Mouse (Mus musculus) CD4-positive, CD25-positive, alpha-beta regulatory T cell, adult 4 months (primary cell): ENCODE measurements around the gene Haus3. TPM values are rescaled to one million over a fixed set of nuclear protein-coding genes. Genes with fewer than 3 reads are reported as not detected.

Experiments used
- ATAC-seq: one replicate; pipeline ENCODE4 v1.8.0; 2017
- polyA plus RNA-seq, 2 experiments: library from polyadenylated mRNA; unstranded; fragments of 100-300 nt; shearing (Covaris generic); gene quantifications; one replicate each; pipeline ENCODE4 v1.2.1; 2017

Haus3 gene
- polyA plus RNA-seq, 2 experiments from 2014 or later: 80.1 to 90.0 TPM

DNA sequence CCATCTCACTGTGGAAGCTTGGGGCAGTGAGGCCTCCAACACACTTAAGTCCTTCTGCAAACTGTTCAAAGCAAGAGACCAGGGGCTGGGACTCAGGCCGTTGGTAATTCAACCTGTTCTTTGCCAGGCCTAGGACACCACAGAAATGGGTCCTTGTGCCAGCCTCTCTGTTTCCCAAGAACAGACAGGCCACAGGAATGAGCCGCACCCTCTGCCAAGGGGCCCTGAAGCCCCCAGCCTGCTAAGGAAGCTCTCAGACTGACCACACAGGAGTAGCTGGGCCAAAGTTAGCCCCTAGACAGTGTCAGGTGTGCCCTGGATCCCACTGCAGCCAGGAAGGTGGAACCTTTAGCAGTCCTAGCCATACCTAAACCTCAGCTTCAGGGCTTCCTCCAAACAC, 17.1 kb upstream of the Haus3 start:
- no peak for ATAC-seq

DNA sequence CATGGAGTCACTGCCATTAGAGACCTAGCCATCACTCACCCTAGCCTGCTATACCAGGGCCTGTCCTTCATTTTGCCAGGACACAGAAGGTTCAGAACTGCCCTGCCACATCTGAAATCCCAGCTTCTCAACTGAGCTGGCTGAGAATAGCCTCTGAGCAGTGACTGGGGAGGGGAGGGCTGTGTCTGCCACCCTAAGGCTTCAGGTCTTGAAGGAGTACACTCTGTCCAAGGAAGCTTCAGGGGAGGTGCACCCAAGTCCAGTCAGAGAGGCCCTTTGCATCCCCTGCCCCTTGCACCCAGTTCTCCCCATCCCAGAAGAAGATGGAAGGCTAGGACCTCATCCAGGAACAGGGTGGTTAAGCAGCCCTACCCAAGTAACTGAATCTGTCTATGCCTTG, 16.5 kb upstream of the Haus3 start:
- no peak for ATAC-seq

DNA sequence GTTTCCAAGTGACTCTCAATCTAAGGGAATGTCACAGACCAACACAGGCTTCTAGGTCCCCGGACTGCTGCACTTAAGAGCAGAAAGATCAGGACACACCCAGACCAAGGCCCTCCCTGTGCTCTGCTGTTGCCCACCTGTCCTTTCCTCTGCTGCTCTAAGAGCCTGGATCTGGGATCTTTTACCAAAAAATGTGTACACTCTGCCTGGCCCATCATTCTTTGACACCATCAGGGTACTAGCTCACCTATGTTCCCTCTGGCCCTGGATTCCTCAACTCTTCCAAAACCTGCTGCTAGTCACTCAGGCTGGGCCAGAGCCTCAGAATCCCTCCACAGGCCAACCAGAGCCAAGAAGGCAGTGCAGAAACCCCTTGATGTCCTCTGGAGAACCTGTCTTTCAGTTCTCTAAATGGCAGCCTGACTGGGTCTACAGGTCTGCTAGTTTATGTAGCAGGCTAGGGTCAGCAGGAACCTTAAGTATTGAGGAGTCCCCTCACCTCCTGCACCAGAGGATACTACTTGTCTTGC, 15.8 kb upstream of the Haus3 start:
- ATAC-seq: no peak

DNA sequence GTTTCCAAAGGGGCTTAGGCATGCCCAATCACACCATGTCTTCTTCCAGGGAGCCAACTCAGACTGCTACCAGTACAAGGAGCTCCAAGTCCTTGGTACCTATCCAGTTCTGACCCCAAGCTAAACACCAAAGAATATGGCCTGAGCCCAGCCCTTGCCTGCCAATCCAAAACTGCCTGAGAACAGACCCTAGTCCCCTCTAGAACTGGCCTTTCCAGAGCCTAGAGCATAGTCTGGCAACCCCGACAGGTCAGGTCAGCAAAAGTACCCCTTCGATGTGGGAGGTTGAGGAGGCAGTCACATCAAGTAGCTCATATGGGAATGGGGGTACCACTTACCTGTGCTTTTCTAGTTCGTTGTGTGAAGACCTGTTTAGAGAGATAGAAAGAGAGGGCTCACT, 14.6 kb upstream of the Haus3 start:
- no peak for ATAC-seq

DNA sequence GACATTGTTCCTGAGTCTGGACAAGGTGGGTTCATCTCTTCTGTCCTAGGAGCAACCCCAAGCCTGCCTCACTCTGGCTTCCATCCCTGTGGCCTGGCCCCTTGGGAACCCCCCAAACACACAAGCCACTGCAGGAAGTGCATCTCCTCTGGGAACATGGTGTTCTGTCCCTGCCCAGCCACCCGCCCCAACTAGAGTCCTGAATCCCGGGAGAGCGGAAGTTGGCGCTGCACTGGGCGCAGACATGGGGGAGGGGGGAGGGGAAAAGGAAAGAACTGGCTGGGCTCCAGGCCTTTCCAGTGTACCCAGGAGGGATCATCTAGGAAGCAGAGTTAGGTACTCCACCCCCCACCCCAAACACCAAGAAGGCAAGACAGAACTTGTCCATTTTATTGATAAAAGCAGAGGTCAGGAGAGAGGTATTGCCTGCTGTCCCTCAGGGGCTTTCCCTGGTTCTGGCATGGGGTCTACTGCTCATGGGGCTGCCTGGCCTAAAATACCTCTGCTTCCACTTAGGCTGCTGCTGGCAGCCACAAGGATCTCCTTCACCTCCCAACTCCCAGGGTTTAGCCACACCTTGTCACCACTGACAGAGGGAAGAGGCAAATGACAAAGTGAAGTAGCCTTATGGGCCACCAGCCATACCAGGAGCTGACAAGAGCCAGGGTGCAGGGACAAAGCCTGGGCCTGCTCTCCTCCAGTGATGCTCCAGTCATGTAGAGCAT, 14.0 kb upstream of the Haus3 start:
- no peak for ATAC-seq

DNA sequence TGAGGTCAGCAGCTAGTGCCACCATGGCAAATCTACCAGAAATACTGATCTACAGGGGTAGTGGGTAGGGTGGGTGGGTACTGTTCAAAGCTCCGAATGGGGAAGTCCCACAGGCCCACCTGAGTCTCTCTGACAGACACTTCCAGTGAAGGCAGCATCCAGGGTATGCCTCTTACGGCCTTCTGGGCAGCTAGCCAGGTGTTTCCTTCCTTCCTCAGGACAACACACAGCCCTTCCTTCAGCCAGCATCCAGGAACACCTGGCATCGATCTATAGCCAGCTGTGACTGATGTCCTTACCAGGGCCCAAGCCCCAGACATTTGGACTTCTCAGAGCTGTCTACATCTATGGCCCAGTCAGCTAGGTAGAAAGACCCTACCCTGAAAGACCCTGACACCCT, 13.2 kb upstream of the Haus3 start:
- ATAC-seq: no peak

DNA sequence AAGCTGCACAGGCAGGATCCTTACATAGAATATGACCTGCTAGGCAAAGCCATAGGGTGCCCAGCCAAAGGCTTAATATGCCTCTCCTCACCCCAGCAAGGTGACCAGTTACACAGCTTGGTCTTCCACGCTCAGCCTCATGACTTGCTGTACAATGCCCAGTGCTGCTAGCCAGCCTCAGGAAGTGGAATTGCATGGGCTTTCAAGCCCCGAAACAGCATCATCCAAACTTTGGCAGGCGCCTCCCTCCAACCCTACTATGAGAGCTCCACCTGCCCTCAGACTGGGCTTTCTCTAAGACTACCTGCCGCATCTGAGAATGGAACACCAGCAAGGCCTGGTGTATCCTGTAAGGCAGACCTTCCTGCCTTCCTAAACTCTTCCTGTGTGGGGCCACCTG, 8.5 kb upstream of the Haus3 start:
- ATAC-seq: no peak

DNA sequence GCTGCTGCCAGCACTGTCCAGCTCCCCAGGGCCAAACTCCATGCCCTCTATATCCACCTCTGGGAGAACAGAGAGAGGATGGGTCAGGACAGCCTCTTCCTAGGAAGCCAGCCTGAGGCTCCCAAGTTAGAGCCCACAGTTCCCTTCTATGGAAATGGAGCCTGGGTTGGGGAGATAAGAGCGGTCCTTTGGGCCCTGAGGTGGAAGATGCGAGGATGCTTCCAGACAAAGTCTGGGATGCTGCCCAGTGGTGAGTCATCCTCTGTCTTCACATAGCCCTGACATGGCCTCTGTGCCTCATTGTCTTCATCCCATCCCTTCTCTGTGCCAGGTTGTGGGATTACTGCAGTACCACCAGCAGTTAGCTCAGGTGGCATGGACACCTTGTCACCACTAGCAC, 7.8 kb upstream of the Haus3 start:
- no peak for ATAC-seq

DNA sequence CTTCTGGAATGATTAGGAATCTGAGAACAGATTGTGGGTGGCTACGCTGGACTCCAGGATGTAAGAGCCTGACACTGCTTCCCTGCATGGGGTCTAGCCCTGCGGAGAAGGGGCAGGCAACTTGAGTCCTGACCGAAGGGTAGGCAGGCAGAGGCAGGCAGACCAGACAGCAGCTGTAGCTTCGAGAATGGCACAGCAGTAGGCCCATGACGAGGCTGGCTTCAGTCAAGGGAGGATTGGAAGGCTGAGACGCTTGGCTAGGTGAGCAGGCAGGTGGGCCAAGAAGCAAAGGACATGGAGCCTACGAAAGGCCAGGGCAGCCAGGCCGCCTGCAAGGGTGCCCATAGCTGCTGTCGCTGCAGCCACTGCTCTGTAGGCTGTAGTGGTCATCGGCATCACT, 7.4 kb upstream of the Haus3 start:
- ATAC-seq: no peak

DNA sequence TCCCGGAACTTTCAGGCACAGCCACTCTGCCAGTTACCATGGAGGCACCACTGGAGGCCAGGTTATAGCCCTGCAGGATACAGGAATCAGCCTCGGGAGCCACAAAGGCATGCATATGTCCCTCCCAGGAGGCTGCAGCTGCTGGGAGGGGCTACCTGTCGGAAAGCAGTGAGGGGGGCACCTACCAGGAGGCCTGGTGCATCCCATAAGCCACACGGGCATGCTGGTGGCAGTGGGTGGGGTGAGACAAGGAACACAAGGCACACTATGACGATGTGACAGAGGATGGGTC, 6.0 kb upstream of the Haus3 start:
- ATAC-seq: no peak

DNA sequence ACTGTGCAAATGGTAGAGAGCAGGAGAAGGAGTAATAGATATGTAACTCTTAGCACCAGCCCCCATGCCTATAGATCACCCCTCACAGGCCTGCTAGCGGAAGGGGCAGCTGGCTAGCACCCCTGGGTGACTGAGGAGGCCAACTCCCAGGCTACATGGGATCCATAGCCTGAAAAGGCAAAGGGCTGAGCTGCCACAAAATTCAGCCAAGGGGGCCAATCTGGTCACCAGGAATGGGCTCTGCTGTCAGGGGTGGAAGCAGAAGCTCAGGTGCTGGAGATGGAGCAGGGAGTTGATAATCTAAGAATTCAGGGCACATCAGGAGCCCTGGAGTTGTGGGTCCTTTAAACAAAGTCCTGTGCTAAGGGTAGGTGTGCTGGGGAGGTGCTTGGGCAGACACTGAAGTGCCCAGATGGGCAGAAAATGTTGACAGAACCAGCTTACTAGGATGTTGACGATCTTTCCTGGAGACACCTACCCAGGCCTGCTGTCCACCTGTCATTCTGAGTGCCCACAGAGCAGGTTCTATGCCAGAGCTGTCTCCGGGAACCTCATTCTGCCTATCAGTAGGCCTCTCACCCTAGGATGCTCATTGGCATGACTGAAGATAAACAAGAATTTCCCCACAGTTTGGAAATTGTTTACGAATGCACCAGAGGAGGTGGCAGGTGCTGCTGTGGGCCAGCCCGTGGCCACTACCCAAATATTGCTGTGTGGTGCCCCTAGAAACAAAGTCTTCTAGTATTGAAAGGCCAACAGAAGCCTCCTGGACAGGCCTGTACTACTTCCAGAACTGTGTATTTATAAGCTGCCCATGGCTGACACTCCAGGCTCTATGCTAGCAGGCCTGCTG, 5.4 kb upstream of the Haus3 start:
- ATAC-seq: no peak

DNA sequence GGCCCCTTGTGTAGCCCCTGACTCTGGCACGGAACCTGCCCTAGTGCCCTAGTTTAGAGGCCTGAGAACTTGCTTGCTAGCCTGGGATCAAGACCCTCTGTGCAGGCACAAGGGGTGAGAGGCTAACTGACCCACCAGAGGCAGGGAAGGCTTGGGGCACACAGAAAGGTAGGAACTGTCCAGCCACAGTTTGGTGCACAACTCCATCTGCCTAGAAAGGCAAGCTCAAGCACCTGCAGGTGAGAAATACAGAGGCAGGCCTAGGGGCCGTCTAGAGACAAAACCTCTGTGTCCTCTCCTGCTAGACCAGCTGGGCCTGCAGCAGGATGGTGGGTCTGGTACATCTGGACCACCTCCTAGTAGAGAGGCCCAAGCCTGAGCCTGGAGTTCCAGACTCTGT, 4.7 kb upstream of the Haus3 start:
- ATAC-seq: no peak

DNA sequence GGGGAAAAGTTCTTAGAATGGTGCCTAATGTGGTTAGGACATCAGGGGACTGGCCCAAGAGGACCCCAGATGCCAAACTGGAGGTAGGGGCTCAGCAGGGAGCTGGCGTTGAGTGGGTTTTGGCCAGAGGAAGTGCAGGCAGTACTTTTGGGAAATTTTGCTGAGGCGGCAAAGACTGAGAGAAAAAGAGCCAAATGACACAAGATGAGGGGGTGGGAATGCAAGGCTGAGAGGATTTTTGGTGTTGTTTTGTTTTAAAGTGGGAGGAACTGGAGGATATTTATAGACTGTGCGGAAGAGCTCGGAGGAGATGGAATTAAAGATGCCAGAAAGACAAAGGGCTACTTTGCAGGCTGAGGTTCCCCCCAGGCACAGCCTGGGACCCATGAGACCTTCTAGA, 1.4 kb upstream of the Haus3 start:
- no peak for ATAC-seq

DNA sequence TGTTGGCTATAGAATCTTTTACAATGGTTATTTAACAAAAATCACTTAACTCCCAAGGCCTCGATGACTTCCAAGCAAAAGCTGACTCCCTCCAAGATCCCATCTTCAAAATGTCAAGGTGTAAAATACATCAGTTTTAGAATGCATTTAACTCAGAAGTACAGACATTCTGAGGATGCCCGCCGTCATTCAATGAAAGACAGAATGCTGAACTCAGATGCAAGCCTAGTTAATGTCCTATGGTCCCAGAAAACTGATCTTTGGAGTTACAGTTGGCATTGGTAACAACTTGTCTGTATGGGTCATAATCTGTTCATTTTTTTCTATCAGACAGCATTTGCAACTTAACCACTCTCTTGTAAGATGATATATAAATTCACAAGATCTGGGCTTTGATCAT, 627 bp upstream of the Haus3 start:
- no peak for ATAC-seq

DNA sequence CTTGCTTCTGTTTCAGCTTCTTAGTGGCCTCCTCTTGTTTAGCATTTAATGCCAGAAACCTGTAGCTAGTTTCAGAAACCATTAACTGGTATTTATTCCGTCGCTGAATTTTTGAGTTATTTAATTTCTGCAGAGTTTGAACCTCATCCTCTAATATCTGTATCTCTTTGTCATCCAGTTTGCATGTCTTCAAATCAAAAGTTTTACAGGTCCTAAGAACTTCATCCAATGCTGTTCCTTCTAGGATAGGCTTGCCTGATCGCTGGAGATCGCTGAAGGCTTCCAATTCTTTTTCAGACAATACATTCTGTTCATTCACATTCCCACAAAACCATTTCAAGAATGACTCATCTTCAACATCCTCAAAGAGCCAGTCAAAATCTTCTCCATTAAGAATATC, 1.5 kb downstream of the Haus3 start:
- ATAC-seq: no peak

DNA sequence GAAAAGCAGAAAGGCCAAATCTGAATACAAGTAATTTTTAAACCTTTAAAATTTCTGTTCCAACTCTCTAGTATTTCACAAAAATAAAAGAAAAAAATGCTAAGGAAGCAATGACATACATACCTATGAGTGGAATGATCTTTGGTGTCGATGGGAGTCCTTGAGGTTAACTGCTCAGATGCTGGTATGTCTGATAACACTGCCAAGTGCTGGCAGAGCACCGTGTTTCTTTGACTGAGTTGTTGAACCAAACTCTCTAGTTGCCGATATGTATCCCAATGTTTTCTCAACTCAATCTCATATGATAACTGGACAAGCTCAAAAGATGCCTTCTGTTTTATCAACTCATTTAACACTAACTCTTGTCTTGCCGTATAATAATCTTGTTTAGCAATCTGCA, 3.5 kb downstream of the Haus3 start:
- no peak for ATAC-seq

DNA sequence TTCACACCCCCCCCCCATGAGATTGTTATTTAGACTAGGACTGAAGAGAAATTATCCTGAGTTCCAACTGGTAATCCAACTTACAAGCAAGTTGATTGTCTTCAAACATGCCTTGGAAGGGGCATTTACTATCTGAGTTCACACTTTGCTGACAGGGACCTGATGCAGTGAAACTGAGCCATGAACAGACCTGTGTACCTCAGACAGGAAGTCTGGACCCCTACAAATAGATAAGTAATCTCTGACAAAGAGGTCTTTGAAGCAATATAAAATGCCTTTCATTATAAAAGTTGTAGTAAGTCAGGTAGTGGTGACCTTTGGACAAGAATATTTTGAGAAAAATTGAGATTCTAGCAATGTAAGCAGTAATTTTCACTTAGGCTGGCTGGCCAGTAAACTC, 20.9 kb downstream of the Haus3 start:
- ATAC-seq: no peak

DNA sequence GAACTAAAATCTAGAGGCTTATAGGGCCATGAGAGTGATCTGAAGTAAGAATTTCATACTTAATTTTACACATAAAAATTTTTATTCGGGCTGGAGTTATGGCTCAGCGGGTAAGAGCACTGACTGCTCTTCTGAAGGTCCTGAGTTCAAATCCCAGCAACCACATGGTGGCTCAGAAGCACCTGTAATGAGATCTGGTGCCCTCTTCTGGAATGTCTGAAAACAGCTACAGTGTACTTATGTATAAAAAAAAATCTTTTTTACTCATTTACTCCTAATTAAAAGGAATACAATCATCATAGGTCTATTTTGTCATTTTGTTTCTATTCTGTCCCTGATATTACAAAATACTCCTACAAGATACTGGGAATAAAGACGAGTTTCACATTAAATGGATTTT, 21.8 kb downstream of the Haus3 start:
- ATAC-seq: no peak

DNA sequence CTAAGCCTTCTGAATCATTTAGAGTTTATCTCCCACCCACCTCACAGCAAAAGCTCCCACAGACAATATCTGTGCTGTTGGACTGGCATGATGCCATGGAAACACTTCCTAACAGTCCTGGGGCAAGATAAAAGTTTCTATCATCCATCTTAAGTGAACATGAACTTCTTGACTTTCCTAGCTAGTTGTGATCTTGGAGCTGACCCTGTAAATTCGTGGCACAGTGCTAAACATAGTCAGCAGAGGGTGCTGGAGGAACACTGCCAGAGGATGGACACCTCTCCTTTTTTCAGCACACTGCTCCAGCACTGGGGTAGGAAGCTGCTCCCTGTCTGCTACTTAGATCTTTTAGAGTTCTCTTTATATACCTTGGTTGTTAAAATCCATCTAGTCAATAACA, 29.6 kb downstream of the Haus3 start:
- ATAC-seq: peak; percentile 75

DNA sequence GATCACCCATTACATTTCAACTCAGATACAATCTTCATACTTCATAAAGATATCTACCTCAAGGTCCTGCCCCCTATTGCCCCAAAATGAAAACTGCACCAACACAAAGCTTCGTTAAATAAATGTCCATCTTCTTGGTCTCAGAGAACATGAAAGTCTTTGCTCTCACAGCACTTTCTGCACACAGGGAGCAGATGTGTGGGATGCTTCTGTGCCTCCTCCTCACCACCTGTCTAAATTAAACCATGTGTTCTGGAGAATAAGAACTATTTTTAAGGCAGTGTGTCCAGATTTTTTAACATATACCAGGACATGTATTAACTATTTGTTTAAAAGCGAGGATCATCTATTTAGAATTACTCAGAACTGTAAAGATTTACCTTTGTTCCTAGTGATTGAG, 36.6 kb downstream of the Haus3 start:
- no peak for ATAC-seq

DNA sequence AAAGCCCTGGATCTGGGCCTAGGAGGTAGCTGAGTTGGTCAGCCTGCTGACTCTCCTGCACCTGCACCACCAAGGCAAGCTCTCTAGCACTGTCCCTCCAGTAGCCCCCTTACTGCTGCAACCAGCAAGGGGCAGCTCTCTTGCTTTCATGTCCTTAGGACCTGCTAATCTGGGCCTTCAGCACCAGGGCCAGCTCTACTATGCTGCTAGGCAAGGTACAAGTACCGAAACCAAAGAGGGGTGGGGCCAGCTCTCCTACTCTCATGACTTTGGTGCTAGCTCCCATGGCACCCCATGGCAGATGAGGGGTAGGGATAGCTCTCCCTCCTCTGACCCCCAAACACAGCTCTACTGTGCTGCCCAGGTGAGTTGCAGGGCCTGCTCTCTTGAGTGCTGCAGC, 45.2 kb downstream of the Haus3 start:
- no peak for ATAC-seq

DNA sequence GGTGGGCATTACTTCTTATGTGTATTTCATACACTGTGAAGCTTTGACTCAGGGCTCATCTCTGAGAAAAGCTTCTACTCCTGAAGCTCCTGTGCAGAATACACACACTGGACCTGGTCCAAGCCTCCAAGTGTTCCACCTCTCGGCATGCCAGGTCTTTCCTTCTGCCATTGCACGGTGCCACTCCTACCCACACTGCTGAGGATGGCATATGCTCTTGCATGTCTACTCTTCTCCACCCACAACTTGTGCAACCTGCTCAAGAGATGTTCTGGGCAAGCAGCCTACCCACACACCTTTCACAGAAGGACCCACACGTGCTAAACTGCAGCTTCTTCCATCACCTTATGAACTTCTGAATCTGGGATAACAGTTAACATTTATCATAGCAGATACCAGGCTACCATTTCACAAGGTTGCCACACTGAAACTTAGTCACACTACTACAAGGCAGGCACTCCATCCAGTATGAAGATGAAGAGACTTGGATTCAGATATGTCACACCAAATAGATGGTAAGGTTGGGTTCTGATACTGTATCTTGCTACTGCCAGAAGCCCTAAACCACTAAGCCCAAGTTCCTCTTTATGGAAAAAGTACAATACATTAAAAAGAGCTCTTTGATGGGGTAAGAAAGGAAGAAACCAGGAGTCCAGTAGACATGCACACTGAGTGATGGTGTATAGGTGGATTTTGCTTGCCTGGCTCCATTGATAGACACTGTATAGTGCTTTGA, 50.0 kb downstream of the Haus3 start:
- ATAC-seq: no peak

DNA sequence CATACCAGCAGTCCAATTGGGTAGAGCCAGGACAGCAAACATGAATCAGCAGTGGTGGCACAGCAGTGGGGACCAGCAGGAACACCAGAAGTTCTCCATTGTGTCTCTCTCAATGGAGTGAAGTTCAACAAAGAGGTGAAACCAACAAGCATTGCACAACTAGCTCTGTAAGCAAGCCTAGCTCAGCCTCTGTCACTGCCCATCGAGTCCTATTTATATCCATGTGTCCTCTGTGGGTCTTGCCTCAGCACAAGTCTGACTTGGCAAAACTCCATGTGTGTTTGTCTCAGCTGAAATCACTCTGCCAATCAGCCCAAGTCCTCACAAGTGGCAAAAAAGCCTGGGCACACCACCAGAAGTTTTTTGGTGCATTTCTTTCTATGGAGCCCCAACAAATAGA, 63.6 kb downstream of the Haus3 start:
- ATAC-seq: no peak
